Mouse (Mus musculus): Measurements from ENCODE around the gene Tmem208. TPM values are rescaled to one million over a fixed set of nuclear protein-coding genes. Genes with fewer than 3 reads are reported as not detected.

Gene Tmem208
- 75.9 and 92.9 TPM in 2 replicates for polyA plus RNA-seq (2015; fragmentation: Nextera tagmentation; extraction: Ambion mirVana)

DNA sequence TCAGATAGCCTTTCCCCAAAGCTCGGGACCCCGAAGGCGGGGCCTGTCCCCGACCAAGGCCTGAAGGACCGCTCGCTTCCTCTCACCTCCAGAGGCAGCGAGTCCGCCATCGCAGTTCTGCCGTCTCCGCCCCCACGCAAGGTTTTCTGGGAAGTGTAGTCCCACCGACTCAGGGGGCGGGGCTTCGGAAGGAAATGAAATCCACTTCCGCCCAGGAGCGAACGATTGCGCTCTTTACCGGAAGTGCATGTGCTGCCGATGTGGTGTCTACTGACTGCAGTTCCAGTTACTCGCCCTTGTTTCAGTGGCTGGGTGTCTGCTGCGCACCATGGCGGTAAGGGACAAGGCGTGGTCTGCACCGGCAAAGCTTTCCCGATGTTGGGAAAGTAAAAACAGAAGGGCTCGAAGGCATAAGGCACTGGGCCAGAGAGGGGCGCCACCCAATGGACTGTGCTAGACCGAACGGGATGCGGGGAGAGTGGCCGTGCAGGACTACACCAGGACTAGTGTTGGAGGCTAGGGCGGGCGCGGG lies at the start of gene Tmem208, which contains the start of gene Lrrc29:
Gene Tmem208, plus strand, starts transcription at position 214 of the 532 bp plus-strand sequence.
Gene Lrrc29, minus strand, starts transcription at position 138 of the 532 bp plus-strand sequence.
- H3K9me3 ChIP-seq, result no peaks in the 10 kb centered on the region
- H3K9ac ChIP-seq, result peak within 1 kb of the TSS; percentile 94
- H3K4me2 ChIP-seq, result peak within 1 kb of the TSS; percentile 95
- 0% methylated on average over 36 of the region's 36 CpGs for WGBS
- peak; percentile 79 for ATAC-seq (ENCODE audit: extremely low read depth, insufficient number of reproducible peaks, low FRiP score, low TSS enrichment)
- H3K27ac ChIP-seq (replicated peaks), result peak within 1 kb of the TSS; percentile 90
- peaks cover 26% of the 10 kb centered on the region for H3K4me1 ChIP-seq
- peak within 1 kb of the TSS; percentile 87 for H3K4me3 ChIP-seq
- peaks cover 56% of the 10 kb centered on the region for H3K36me3 ChIP-seq
- H3K27me3 ChIP-seq (replicated peaks), result no peaks in the 10 kb centered on the region

DNA sequence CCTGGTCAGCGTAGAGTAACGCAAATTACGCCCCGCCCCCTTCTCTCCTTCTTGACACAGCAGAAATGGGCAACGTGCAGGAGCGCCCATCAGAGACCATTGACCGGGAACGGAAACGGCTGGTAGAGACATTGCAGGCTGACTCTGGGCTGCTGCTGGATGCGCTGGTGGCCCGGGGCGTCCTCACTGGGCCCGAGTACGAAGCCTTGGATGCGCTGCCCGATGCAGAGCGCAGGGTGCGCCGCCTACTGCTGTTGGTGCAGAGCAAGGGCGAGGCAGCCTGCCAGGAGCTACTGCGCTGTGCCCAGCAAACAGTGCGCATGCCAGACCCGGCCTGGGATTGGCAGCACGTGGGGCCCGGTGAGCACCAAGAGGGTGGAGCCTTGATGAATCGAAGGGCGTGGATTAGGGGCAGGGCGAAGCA lies 47.2 kb upstream of the Tmem208 start:
- Histone ChIP-seq H3K36me3 (peaks cover 16% of the 10 kb centered on the region), H3K9me3 (no peaks in the 10 kb centered on the region), H3K27ac (replicated peaks) (no peak overlapping the region), H3K4me3 (peak overlapping the region; percentile 41), H3K4me1 (peaks cover 34% of the 10 kb centered on the region), H3K9ac (peak overlapping the region; percentile 66), H3K27me3 (replicated peaks) (peaks cover 91% of the 10 kb centered on the region), H3K4me2 (peak overlapping the region; percentile 68)
- no peak for ATAC-seq (ENCODE audit: extremely low read depth, insufficient number of reproducible peaks, low FRiP score, low TSS enrichment)
- 4% methylated on average over 28 of the region's 28 CpGs for WGBS

GRCm38 (mm10) chr8:105280567-105280966 lies 45.6 kb upstream of the Tmem208 start:
- Histone ChIP-seq H3K9ac (no peak overlapping the region), H3K36me3 (peaks cover 20% of the 10 kb centered on the region), H3K4me2 (no peak overlapping the region), H3K4me1 (peaks cover 30% of the 10 kb centered on the region), H3K27me3 (replicated peaks) (peaks cover 82% of the 10 kb centered on the region), H3K9me3 (no peaks in the 10 kb centered on the region), H3K4me3 (no peak overlapping the region), H3K27ac (replicated peaks) (no peak overlapping the region)
- WGBS, result 65% methylated on average over 3 of the region's 3 CpGs
- ATAC-seq (ENCODE audit: extremely low read depth, insufficient number of reproducible peaks, low FRiP score, low TSS enrichment), result no peak

GRCm38 (mm10) chr8:105281821-105282220 lies 44.3 kb upstream of the Tmem208 start:
- H3K27ac ChIP-seq (replicated peaks), result no peak overlapping the region
- peaks cover 78% of the 10 kb centered on the region for H3K27me3 ChIP-seq (replicated peaks)
- H3K9me3 ChIP-seq, result no peaks in the 10 kb centered on the region
- ATAC-seq (ENCODE audit: extremely low read depth, insufficient number of reproducible peaks, low FRiP score, low TSS enrichment), result no peak
- H3K4me3 ChIP-seq, result no peak overlapping the region
- H3K4me2 ChIP-seq, result no peak overlapping the region
- peaks cover 20% of the 10 kb centered on the region for H3K36me3 ChIP-seq
- peaks cover 17% of the 10 kb centered on the region for H3K4me1 ChIP-seq
- 83% methylated on average over 12 of the region's 12 CpGs for WGBS
- no peak overlapping the region for H3K9ac ChIP-seq

DNA sequence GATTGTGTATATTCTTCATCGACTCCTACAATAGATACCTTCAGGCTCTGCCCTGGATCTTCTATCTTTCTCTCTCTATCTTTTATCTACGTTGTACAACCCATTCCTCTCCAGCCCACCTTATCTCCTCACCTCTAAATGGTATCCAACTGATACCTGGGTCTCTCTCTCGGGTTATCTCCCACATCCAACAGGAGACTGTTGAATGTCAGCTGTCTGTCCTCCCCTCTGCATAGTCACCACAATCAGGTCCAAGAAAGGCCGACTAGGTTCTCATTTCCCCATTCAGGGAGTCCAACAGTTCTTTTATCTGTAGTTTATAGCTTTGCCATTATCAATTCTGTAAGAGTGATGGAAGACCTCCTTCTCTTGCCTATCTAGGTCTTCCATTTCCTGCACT lies 43.9 kb upstream of the Tmem208 start:
- Histone ChIP-seq H3K9me3 (no peaks in the 10 kb centered on the region), H3K36me3 (peaks cover 20% of the 10 kb centered on the region), H3K4me1 (peaks cover 17% of the 10 kb centered on the region), H3K9ac (no peak overlapping the region), H3K4me2 (no peak overlapping the region), H3K27ac (replicated peaks) (no peak overlapping the region), H3K4me3 (no peak overlapping the region), H3K27me3 (replicated peaks) (peaks cover 74% of the 10 kb centered on the region)
- no peak for ATAC-seq (ENCODE audit: extremely low read depth, insufficient number of reproducible peaks, low FRiP score, low TSS enrichment)
- 53% methylated on average over 4 of the region's 4 CpGs for WGBS

GRCm38 (mm10) chr8:105283074-105283473 lies 43.1 kb upstream of the Tmem208 start:
- H3K27me3 ChIP-seq (replicated peaks), result peaks cover 66% of the 10 kb centered on the region
- H3K9me3 ChIP-seq, result no peaks in the 10 kb centered on the region
- H3K9ac ChIP-seq, result no peak overlapping the region
- no peak for ATAC-seq (ENCODE audit: extremely low read depth, insufficient number of reproducible peaks, low FRiP score, low TSS enrichment)
- peaks cover 18% of the 10 kb centered on the region for H3K4me1 ChIP-seq
- H3K4me3 ChIP-seq, result 0 out of 2 replicates have a peak overlapping the region, but pooled peaks have one; percentile 8
- 25% methylated on average over 23 of the region's 23 CpGs for WGBS
- H3K4me2 ChIP-seq, result no peak overlapping the region; the same call in 1 of the 2 replicates
- H3K27ac ChIP-seq (replicated peaks), result no peak overlapping the region
- H3K36me3 ChIP-seq, result peaks cover 20% of the 10 kb centered on the region

DNA sequence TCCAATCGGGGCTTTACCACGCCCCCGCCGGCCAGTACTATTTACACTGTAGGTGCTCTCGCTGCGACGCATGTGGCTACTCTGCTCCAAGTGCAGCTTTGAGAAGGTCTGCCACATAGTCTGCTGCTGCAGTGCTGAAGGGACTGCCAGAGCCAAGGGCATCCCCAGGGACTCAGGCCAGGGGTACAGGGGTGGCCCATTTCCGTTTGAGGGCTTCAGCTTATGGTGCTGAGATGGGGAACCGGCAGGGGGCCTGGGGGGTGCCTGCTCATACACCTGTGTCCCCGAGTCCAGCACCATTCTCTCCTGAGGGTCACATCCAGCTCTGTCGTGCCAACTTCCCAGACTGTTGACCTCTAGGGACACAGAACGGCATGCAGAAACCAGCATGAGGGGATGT lies 40.6 kb upstream of the Tmem208 start:
- no peak overlapping the region for H3K4me3 ChIP-seq
- no peak for ATAC-seq (ENCODE audit: extremely low read depth, insufficient number of reproducible peaks, low FRiP score, low TSS enrichment)
- H3K27me3 ChIP-seq (replicated peaks), result peaks cover 51% of the 10 kb centered on the region
- H3K4me2 ChIP-seq, result no peak overlapping the region
- no peak overlapping the region for H3K9ac ChIP-seq
- WGBS, result 44% methylated on average over 12 of the region's 12 CpGs
- no peaks in the 10 kb centered on the region for H3K9me3 ChIP-seq
- H3K36me3 ChIP-seq, result peaks cover 20% of the 10 kb centered on the region
- no peak overlapping the region for H3K27ac ChIP-seq (replicated peaks)
- peaks cover 26% of the 10 kb centered on the region for H3K4me1 ChIP-seq

- ATAC-seq (ENCODE audit: extremely low read depth, insufficient number of reproducible peaks, low FRiP score, low TSS enrichment), result no peak
- H3K4me3 ChIP-seq, result no peak overlapping the region
- H3K9ac ChIP-seq, result no peak overlapping the region
- no peak overlapping the region for H3K27ac ChIP-seq (replicated peaks)
- H3K36me3 ChIP-seq, result peaks cover 13% of the 10 kb centered on the region
- no peaks in the 10 kb centered on the region for H3K9me3 ChIP-seq
- H3K27me3 ChIP-seq (replicated peaks), result peaks cover 44% of the 10 kb centered on the region
- H3K4me1 ChIP-seq, result peaks cover 30% of the 10 kb centered on the region
- 87% methylated on average over 4 of the region's 4 CpGs for WGBS
- no peak overlapping the region for H3K4me2 ChIP-seq
These were observed 39.2 kb upstream of the Tmem208 start for GRCm38 (mm10) chr8:105286907-105287306.

DNA sequence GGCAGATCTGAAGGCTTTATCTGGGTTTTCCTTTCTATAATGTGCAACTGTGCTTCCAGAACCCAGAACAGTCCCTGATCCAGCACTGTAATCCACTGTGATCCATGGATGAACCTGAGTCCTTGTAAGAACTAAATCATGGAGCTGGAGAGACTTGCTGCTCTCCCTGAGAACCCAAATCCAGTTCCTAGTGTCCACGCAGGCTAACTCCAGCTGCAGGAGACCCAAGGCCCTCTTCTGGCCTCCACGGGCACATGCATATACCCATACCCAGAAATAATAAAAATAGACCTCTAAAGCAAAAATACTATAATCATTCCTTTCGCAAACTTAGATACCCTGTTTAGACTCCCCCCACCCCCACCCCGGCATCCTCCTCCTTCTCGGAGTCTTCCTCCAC lies 37.9 kb upstream of the Tmem208 start:
- Histone ChIP-seq H3K27me3 (replicated peaks) (peaks cover 44% of the 10 kb centered on the region), H3K27ac (replicated peaks) (no peak overlapping the region), H3K4me2 (peak overlapping the region; percentile 90), H3K9me3 (no peaks in the 10 kb centered on the region), H3K9ac (no peak overlapping the region), H3K4me1 (peaks cover 27% of the 10 kb centered on the region), H3K36me3 (peaks cover 4% of the 10 kb centered on the region; the same call in 1 of the 2 replicates), H3K4me3 (peak overlapping the region; percentile 59; the same call in 1 of the 2 replicates)
- 86% methylated on average over 5 of the region's 5 CpGs for WGBS
- no peak for ATAC-seq (ENCODE audit: extremely low read depth, insufficient number of reproducible peaks, low FRiP score, low TSS enrichment)

GRCm38 (mm10) chr8:105288958-105289732 lies 37.0 kb upstream of the Tmem208 start:
- Histone ChIP-seq H3K4me1 (peaks cover 26% of the 10 kb centered on the region), H3K9ac (peak overlapping the region; percentile 76), H3K4me2 (peak overlapping the region; percentile 90), H3K9me3 (no peaks in the 10 kb centered on the region), H3K27ac (replicated peaks) (peak overlapping the region; percentile 72), H3K4me3 (peak overlapping the region; percentile 59), H3K36me3 (peaks cover 4% of the 10 kb centered on the region; the same call in 1 of the 2 replicates), H3K27me3 (replicated peaks) (peaks cover 47% of the 10 kb centered on the region)
- 1% methylated on average over 53 of the region's 53 CpGs for WGBS
- ATAC-seq (ENCODE audit: extremely low read depth, insufficient number of reproducible peaks, low FRiP score, low TSS enrichment), result peak; percentile 81

- WGBS, result 2% methylated on average over 43 of the region's 43 CpGs
- ATAC-seq (ENCODE audit: extremely low read depth, insufficient number of reproducible peaks, low FRiP score, low TSS enrichment), result peak; percentile 32; the same call in 1 of the 2 replicates
- Histone ChIP-seq H3K9me3 (no peaks in the 10 kb centered on the region), H3K4me1 (peaks cover 26% of the 10 kb centered on the region), H3K27ac (replicated peaks) (peak within 1 kb of the TSS; percentile 72), H3K27me3 (replicated peaks) (peaks cover 51% of the 10 kb centered on the region), H3K36me3 (peaks cover 4% of the 10 kb centered on the region; the same call in 1 of the 2 replicates), H3K4me2 (peak within 1 kb of the TSS; percentile 90), H3K4me3 (peak within 1 kb of the TSS; percentile 59), H3K9ac (peak within 1 kb of the TSS; percentile 76)
These were observed 36.2 kb upstream of the Tmem208 start, which contains the start of gene 4931428F04Rik for GRCm38 (mm10) chr8:105289805-105290460. 4931428F04Rik (minus strand) TSS chr8:105289864.
